Mouse (Mus musculus): ENCODE measurements around the gene Exoc2.

Exoc2 gene

GRCm38 (mm10) chr13:30973501-30974246 lies at the start of gene Exoc2, which contains the start of gene Gm5447:
Gene Exoc2, minus strand, starts transcription at chr13:30974093.
Gene Gm5447, plus strand, starts transcription at chr13:30974204.
- peak; percentile 76 to 80 for DNase-seq (ENCODE audit: low spot score in 2 of 2)

GRCm38 (mm10) chr13:31023664-31024063 lies 49.8 kb upstream of the Exoc2 start:
- DNase-seq (ENCODE audit: low spot score in 2 of 2), result no peak

- no peak for DNase-seq (ENCODE audit: low spot score in 2 of 2)
Observed at GRCm38 (mm10) chr13:31021927-31022326, 48.0 kb upstream of the Exoc2 start.

- no peak for DNase-seq (ENCODE audit: low spot score in 2 of 2)
Observed at GRCm38 (mm10) chr13:31021514-31021913, 47.6 kb upstream of the Exoc2 start.

GRCm38 (mm10) chr13:31017545-31017944 lies 43.7 kb upstream of the Exoc2 start:
- DNase-seq (ENCODE audit: low spot score in 2 of 2), result no peak

GRCm38 (mm10) chr13:31004995-31005394 lies 31.1 kb upstream of the Exoc2 start:
- DNase-seq (ENCODE audit: low spot score in 2 of 2), result no peak

- DNase-seq (ENCODE audit: low spot score in 2 of 2), result no peak
Observed at GRCm38 (mm10) chr13:31004458-31004857, 30.6 kb upstream of the Exoc2 start.

GRCm38 (mm10) chr13:30999799-31000198 lies 25.9 kb upstream of the Exoc2 start:
- no peak for DNase-seq (ENCODE audit: low spot score in 2 of 2)

GRCm38 (mm10) chr13:30997526-30998253 lies 23.8 kb upstream of the Exoc2 start:
- DNase-seq (ENCODE audit: low spot score in 2 of 2), result no peak

GRCm38 (mm10) chr13:30994249-30994858 lies 20.5 kb upstream of the Exoc2 start:
- DNase-seq (ENCODE audit: low spot score in 2 of 2), result no peak

GRCm38 (mm10) chr13:30993819-30994218 lies 19.9 kb upstream of the Exoc2 start:
- peak in 1 of 2 experiments; percentile 25 for DNase-seq (ENCODE audit: low spot score in 2 of 2)

GRCm38 (mm10) chr13:30990233-30990632 lies 16.3 kb upstream of the Exoc2 start:
- no peak for DNase-seq (ENCODE audit: low spot score in 2 of 2)

GRCm38 (mm10) chr13:30989710-30990109 lies 15.8 kb upstream of the Exoc2 start:
- DNase-seq (ENCODE audit: low spot score in 2 of 2), result no peak

GRCm38 (mm10) chr13:30987686-30988085 lies 13.8 kb upstream of the Exoc2 start:
- DNase-seq (ENCODE audit: low spot score in 2 of 2), result no peak

GRCm38 (mm10) chr13:30986934-30987455 lies 13.1 kb upstream of the Exoc2 start:
- no peak for DNase-seq (ENCODE audit: low spot score in 2 of 2)

- peak; percentile 50 to 51 for DNase-seq (ENCODE audit: low spot score in 2 of 2)
Observed at GRCm38 (mm10) chr13:30985598-30986466, 11.9 kb upstream of the Exoc2 start.

- DNase-seq (ENCODE audit: low spot score in 2 of 2), result peak in 1 of 2 experiments; percentile 59
Observed at GRCm38 (mm10) chr13:30985275-30985597, 11.3 kb upstream of the Exoc2 start.

- DNase-seq (ENCODE audit: low spot score in 2 of 2), result peak; percentile 44
Observed at GRCm38 (mm10) chr13:30981666-30982065, 7.8 kb upstream of the Exoc2 start.

GRCm38 (mm10) chr13:30978224-30978623 lies 4.3 kb upstream of the Exoc2 start:
- no peak for DNase-seq (ENCODE audit: low spot score in 2 of 2)

- DNase-seq (ENCODE audit: low spot score in 2 of 2), result no peak
Observed at GRCm38 (mm10) chr13:30976536-30977084, 2.7 kb upstream of the Exoc2 start.

GRCm38 (mm10) chr13:30974247-30974630 lies 346 bp upstream of the Exoc2 start:
- DNase-seq (ENCODE audit: low spot score in 2 of 2), result no peak

Measured in heart, adult 9 months (tissue).